15 mouse cellular contexts compared by ENCODE assay signal in the genomic region with DNA sequence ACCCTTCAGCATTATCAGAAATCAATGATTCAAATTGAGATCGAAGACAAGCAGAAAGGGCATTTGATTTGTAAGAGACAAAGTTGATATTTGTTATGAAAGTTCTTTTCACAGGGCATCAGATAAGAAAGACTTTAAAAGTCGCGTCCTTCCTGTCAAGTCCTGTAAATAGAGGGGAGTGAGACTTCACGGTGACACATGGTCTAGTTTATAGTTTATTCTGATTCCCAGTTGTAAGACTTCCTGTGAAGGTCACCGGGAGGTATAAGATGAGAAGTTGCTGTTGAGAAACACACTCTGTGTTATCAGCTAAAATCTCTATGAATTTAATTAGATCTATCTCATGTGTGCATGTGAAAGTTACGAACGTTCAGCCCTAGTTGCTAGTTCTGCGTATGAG.
"Had no signal": no experiment of that assay in that cellular context is flagged by ENCODE, and none has a peak within 500 bp of the region (broad histone marks: within the 10 kb centered on the region; RNA-seq: fewer than 3 reads in every experiment).

No protein-coding gene starts in this region.

- H3K9ac ChIP-seq: lung, embryonic 14.5 days; midbrain, embryonic 12.5 days; neural tube, embryonic 12.5 days; stomach, embryonic 15.5 days had no signal

- H3K4me1 ChIP-seq: midbrain, embryonic 10.5 days; midbrain, embryonic 12.5 days; neural tube, embryonic 12.5 days; stomach, embryonic 15.5 days had no signal

- H3K27me3 ChIP-seq: midbrain, embryonic 12.5 days; neural tube, embryonic 12.5 days; stomach, embryonic 15.5 days had no signal

- H3K4me2 ChIP-seq: lung, embryonic 14.5 days; midbrain, embryonic 12.5 days; neural tube, embryonic 12.5 days; stomach, embryonic 15.5 days had no signal

- DNase-seq: lung, adult 18-20 months; lung, embryonic 14.5 days; lung, postnatal 10 days; lung, postnatal 4 days; midbrain, embryonic 14.5 days; retina, postnatal 1 day; right cerebral cortex, postnatal 14 days; thymus, adult 2 months; thymus, postnatal 25 days; thymus, postnatal 4 days had no signal

- H3K27ac ChIP-seq: midbrain, embryonic 10.5 days; midbrain, embryonic 12.5 days; neural tube, embryonic 12.5 days; stomach, embryonic 15.5 days; stomach, postnatal 0 days had no signal

- H3K36me3 ChIP-seq: midbrain, embryonic 10.5 days; midbrain, embryonic 12.5 days; neural tube, embryonic 12.5 days; stomach, embryonic 15.5 days had no signal

- H3K9me3 ChIP-seq: midbrain, embryonic 10.5 days; midbrain, embryonic 12.5 days; neural tube, embryonic 12.5 days; stomach, embryonic 15.5 days had no signal

- H3K4me3 ChIP-seq: midbrain, embryonic 10.5 days; midbrain, embryonic 12.5 days; neural tube, embryonic 12.5 days; stomach, embryonic 15.5 days had no signal
